Mouse (Mus musculus): Measurements from ENCODE around the gene Ift52. TPM values are rescaled to one million over a fixed set of nuclear protein-coding genes. Genes with fewer than 3 reads are reported as not detected.

Ift52 gene
- polyA plus RNA-seq (2014; fragmentation: Illumina TruSeq; extraction: RNeasy Lipid Tissue Mini Kit (QIAGEN cat#74804)) = 133 TPM

GRCm38 (mm10) chr2:163016916-163017743 is at the start of gene Ift52:
Gene Ift52, plus strand, starts transcription at chr2:163017354.

GRCm38 (mm10) chr2:162987218-162987617 is 29.9 kb upstream of the Ift52 start, which contains the start of gene Sgk2:
Gene Sgk2, plus strand, starts transcription at chr2:162987330.

GRCm38 (mm10) chr2:163054335-163054840 is 37.2 kb downstream of the Ift52 start, which contains the start of gene Mybl2:
Gene Mybl2, plus strand, starts transcription at chr2:163054687.

GRCm38 (mm10) chr2:163087728-163088127 is 70.6 kb downstream of the Ift52 start, which contains the start of gene Gtsf1l:
Gene Gtsf1l, minus strand, starts transcription at chr2:163087855.

Other genes with a start within 250 kb of the Ift52 start
- gene Srsf6, start 85.8 kb upstream of the Ift52 start, polyA plus RNA-seq (2014; fragmentation: Illumina TruSeq; extraction: RNeasy Lipid Tissue Mini Kit (QIAGEN cat#74804)) = 218 TPM
- gene L3mbtl1, start 73.9 kb upstream of the Ift52 start, polyA plus RNA-seq (2014; fragmentation: Illumina TruSeq; extraction: RNeasy Lipid Tissue Mini Kit (QIAGEN cat#74804)) = not detected
- gene Sgk2, start 30.0 kb upstream of the Ift52 start, polyA plus RNA-seq (2014; fragmentation: Illumina TruSeq; extraction: RNeasy Lipid Tissue Mini Kit (QIAGEN cat#74804)) = not detected
- gene Mybl2, start 37.3 kb downstream of the Ift52 start, polyA plus RNA-seq (2014; fragmentation: Illumina TruSeq; extraction: RNeasy Lipid Tissue Mini Kit (QIAGEN cat#74804)) = 0.51 TPM
- gene Gtsf1l, start 70.5 kb downstream of the Ift52 start, polyA plus RNA-seq (2014; fragmentation: Illumina TruSeq; extraction: RNeasy Lipid Tissue Mini Kit (QIAGEN cat#74804)) = not detected
- gene Tox2, start 185.8 kb downstream of the Ift52 start, polyA plus RNA-seq (2014; fragmentation: Illumina TruSeq; extraction: RNeasy Lipid Tissue Mini Kit (QIAGEN cat#74804)) = 152 TPM